Mouse (Mus musculus) heart, postnatal 10 days (tissue): ENCODE measurements at regions not wholly inside any gene's neighbourhood (a gene's known extent, or its start where the extent isn't known, plus 50 kb on each side); places are given as distances from the start of the nearest gene placed in this dataset.

ENCODE experiments used
- DNase-seq, 2 experiments: peaks; one replicate each; pipeline ENCODE4 v3.0.0; 2021
- intact Hi-C: fragments of 180-260 bp; cut with DNase I; formaldehyde crosslinking; loops from one replicate; pipeline ENCODE4 v1.15.1; 2025

DNA sequence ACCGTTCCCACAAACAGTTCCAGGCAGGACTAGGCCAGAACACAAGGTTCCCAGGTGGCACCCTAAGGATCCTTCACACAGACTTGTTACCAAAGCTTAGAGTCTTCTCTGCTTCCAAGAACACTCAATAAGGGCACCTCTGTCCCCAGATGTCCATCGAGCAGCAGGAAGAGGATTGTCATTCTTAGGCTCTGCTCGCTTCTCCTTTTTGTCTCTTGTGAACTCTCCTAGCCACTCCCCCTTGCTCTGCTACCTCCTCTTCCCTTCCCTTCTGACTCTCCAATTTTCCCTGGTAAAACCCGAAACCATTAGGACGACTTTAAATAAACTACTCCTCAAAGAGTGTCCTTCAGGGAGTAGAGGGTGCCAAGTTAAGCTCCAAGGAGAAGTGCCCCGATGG lies 124.4 kb upstream of the Pja1 start:
- intact Hi-C loops, result no loop called here
- DNase-seq, result no peak

DNA sequence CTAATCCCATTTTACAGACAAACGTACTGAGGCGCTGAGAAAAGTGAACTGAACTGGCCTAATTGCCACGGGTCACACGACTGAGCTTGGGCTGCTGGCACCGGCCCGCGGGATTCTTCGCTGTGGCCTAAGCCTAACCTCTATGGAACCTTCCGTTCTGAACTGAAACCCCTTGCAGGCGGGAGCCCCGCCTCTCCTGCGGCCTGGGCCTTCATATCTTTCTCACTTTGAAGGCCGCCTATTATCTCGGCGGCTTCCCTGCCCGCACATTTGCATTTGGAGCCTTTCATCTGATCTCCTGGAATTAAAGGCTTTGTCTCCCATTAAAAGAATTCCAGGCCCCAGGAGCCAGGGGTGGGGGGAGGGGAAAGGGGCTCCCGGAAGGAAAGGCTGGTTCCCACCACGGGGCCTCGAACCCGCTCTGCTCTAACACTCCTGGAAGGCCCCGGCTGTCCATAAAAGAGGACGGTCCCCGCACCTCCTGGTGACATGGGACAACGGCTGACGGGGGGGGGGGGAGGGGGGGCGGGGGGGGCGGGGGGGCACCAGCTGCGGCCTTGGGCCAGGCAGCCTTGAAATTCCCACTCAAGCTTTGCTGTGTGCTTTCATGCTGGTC lies 122.9 kb upstream of the Pja1 start:
- no peak for DNase-seq
- intact Hi-C loops, result no loop called here

DNA sequence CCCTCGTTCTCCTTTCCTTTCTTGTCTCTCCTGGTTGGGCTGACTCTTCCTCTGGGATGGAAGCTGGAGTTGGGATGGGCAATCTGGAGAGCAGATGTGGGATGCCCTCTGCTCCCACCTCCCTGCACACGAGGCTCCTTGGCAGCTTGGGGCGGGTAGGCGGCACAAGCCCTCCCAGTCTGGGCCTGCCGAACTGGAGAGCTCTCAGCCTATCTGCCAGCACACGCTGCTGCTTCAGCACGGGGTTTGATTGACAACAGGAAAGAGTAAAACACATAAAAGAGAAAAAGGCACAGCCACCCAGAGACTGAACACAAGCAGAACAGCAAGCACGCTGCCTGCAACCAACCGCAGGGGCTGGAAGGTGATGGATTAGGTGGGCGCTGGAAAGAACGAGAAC lies 121.9 kb upstream of the Pja1 start:
- no peak for DNase-seq
- intact Hi-C loops, result no loop called here

DNA sequence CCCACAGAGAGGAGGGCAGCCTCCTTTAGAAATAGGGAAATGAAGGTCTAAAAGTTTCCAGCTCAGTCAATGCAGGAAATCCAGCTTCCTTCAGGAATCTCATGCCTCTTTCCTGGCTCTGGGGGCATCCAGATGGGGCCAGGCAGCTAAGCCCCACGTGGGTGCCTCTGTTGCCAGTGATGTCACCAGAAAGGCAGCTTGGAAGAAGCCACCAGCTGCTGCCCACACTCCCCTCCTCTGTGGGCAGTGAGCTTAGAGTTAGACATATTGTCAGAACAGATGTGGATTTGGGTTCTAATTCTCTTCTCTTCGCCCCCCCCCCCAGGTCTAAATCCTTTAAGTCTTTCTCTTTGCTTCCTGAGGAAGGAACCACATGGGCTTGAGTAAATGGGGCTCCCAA lies 116.2 kb upstream of the Pja1 start:
- DNase-seq, result no peak
- intact Hi-C loops, result no loop called here

DNA sequence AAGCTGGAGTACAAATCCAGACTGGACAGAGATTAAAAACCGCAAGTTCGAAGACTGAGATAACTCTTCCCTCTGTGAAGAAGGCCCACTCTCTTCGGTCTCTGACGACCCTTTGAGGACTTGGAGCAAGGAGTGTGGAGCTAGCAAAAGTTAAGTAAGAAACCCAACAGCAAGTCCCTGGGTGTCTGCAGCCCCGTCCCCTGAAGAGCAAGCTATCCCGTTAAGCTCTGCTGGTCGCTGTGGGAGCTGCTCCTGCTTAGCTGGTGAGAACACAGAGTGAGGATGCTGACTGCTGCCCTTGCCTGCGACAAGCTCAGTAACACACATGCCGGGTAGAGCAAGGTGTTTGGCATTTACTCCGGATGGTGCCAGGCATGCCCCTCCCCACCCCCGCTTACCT lies 115.2 kb upstream of the Pja1 start:
- DNase-seq, result no peak
- intact Hi-C loops, result no loop called here

DNA sequence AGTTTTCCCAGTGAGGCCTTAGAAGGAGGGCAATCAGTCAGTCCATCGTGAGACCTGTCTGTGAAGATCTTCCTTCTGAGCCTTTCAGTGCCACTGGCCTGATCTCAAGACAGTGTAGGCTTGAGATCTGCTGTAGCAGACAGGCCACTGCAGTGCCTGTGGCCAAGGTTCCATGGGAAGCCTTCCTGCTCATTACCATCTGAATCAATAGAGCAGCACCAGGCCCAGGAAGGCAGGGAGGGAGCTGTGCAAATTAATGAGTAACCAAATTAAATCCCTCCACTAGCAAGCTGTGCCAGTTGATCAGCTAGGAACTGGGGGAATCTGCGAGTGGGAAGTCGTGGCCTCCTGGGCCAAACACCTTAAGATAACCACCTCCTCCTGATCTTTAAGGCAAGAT lies 114.6 kb upstream of the Pja1 start:
- DNase-seq, result no peak
- intact Hi-C loops, result no loop called here

DNA sequence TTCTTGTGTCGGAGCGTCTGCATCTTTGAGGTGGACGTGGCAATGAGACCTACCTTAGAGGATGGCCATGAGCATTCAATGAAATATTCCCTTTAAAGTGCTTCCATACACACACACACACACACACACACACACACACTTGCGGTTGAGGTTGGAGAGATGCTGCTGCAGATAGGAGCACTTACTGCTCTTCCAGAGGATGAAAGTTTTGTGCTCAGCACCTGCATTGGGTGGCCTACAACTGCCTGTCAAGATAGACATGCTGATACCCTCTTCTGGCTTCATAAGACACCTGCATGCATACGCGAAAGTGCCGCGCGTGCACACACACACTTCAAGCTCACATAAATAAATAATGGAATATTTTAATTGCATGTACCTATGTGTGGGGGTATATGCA lies 111.5 kb upstream of the Pja1 start:
- no peak for DNase-seq
- intact Hi-C loops, result no loop called here

DNA sequence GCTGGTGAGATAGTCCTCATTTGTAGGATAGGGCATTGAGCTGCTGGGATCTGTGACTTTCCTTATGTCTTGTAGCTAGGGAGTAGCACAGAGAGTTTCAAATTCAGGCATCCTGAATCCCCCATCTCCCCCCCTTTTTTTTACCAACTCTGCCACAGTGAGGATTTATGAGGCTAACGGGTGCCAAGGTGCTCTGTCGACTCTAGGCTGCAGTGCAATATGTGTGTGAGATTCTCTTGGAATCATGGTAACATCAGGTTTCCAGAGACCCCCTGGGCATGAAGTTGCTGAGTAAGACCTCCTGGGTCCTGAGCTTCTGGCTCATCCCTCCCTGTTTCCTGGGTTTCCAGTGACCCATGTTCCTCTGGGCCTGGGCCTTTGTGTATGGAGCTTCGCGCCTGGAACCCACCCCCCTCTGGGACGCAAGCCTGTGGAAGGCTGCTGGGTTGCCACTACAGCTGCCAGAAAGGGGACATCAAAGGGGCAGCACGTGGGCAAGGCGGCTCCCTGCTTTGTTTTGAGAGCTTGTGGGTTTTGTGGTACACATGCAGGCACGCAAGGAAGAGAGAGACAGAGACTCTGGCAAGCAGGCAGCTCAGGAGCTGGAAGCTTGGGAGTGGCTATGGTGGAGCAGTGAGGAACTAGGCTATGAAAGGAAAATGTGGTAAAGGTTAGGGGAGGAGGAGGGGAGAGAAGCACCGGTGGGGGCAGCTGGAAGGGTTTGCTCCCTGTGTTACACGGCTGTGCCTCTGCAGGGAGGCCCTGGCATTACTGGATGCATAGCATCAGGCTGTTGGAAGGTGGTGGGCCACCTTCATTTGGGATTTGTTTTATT lies 110.8 kb upstream of the Pja1 start:
- intact Hi-C loops, result no loop called here

DNA sequence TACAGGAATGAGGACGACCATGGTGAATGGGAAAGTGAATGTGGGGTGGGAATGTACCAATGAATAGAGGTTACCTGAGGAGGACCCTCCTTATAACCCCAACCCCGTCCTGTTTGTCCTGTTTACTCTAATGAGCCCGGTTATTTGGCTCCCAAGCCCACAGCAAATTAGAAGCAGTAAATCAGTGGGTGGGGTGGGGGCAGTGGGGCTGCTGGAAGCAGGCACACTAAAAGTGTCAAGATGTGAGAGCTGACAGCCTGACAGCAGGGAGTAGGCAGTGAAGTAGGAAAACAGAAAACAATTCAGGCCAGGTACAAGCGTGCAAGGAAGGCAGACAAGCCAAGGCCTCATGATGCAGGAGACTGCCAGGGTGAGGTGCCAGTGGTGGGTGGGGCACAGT lies 108.1 kb upstream of the Pja1 start:
- intact Hi-C loops, result no loop called here

More for the DNA sequence above, 110.8 kb upstream of the Pja1 start:
- DNase-seq, result no peak

DNA sequence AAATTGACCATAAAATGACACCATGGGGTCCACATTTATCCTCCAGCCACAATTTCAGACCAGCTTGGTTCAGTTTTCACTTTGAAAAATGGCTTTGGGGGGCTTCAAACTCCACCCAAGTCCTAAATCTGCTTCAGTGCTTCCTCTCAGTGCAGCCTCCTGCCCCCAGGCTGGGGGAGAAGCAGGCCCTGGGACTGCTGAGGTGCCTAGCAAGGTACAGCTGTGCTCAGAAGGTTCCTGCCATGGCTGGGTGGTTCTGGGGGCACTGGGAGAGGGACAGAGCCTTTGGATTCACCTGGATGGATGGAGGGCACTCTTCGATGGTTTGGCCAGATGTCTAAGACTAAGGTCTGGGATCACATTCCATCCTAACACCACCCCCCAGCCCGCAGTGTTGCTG lies 107.7 kb upstream of the Pja1 start:
- intact Hi-C loops, result no loop called here

More for the DNA sequence above, 108.1 kb upstream of the Pja1 start:
- DNase-seq, result no peak

DNA sequence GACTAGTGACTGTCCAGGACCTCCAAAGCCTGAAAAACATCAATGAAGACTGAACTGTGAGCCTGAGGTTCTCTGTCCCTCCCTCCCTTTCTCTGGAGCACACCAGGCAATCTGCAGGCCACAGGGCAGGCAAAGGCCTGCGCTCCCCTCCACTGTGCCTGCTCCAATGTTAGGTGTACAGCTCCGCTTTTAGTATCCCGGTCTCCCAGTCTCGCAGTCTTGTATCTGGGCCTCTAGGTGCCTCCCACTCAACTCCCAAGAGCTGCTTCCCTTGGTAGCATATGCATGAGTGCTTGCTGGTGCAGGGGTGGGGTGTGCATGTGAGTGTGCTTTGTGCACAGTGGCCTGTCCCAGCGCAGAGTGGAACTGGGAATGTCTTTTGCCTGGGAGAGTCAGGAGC lies 104.0 kb upstream of the Pja1 start:
- intact Hi-C loops, result loop anchor here (2.0 kb wide), 1 partner anchor 84 kb away; no protein-coding TSS in a partner anchor
- DNase-seq, result no peak

More for the DNA sequence above, 107.7 kb upstream of the Pja1 start:
- DNase-seq, result no peak

DNA sequence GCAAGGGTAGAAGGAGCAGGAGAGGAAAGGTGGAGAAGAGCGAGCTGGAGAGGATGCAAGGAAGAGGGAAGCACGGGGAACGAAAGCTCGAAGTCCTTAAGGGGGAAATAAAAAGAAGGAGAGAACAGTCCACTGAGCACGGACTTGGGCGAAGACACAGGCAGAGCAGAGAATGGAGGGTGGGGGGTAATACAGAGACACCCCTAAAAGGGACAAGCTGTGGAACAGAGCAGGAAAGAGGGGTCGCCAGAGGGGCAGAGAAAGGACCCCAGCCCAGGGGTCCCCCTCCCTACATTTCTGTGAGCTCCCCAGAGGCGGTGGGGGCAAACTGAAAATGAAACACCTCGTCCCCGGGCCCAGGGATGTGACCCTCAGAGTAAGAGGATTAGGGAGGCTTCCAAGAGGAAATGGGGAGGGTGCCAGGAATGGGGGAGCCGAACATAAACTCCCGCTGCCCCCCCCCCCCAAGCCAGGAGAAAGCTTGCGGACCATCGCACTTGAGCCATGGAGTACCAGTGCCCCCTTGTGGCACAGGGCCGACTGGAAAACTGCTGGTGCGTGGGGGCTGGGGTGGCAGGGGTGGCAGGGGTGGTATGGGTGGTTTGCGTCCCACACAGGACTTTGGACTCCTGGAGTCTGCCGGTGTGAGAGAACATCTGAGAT lies 103.5 kb upstream of the Pja1 start:
- DNase-seq, result peak; percentile 42 to 68
- intact Hi-C loops, result loop anchor here (1.0 to 5.0 kb wide), 5 partner anchors 51 to 444 kb away; no protein-coding TSS in a partner anchor

DNA sequence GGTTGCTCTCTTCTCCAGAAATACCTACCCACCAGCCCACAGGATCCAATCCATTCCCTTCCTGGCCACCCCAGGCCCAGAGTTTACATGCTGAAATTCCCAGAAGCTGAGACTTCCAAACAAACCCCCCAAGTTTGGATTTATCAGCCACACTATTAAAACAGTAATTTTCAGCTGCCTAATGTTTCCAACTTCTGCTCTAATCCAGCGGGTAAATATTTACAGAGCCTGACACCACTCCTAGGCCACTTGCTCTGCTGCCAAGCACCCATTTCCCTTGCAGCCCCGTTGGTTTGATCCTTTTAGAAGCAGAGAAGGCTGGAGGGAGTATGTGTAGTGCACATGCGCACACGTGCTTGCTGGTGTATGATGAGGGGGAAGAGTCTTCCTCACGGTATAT lies 99.1 kb upstream of the Pja1 start:
- DNase-seq, result no peak
- intact Hi-C loops, result loop anchor here (5.0 kb wide), 1 partner anchor 213 kb away; no protein-coding TSS in a partner anchor

DNA sequence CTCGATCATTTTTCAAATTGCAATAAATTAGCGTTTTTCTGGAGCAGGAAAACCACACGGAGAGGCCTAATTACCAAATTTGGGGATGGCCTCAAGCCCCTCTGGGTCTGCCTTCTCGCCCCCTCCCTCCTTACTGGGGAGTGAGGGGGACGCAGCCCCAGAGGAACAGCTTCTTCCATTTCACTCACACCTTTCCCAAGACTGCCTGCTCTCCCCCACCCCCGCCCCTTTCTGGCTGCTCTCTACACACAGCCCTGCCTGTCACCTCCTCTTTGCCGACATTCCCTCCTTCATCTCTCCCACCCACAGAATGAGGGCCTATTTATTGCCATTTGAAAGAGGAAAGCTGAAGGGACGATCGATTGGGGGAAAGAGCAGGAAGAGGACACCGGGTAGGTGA lies 97.2 kb upstream of the Pja1 start:
- intact Hi-C loops, result no loop called here

DNA sequence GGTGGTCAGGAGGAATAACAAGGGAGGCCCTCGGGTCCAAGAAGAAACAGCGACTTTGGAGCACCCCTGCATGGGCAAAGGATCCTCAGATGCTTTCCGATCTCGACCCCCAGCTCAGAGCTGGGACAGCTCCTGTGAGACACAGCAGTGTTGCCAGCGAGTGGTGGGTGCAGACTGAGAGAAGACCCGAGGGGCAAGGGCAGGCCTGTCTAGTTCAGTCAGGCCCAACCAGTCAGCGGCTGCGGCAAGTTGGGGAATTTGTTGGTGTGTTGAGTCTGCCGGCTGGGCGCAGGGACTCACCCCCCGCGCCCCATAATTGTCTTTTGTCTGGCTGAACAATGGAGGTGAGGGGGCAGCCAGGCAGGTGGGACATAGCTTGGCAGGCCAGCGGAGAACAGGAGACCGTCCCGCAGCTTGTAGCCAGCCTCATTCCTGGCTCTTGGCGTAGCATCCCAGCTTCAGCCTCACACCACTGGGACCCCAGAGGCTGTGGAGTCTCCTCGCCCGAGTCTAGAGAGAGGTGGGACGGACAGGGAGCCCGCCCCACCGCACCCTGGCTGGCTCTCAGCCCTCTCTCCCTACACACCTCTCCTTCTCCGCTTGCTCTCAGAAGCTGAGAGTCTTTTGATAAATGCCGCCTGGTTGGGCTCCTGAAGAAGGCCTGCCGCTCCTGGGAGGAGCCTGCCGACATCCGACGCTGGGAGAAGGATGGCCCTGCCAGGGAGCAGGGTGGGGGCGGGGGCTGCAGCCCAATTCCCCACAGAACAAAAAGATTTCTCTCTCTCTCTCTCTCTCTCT lies 96.5 kb upstream of the Pja1 start:
- intact Hi-C loops, result no loop called here
- peak; percentile 21 to 23 for DNase-seq

More for the DNA sequence above, 97.2 kb upstream of the Pja1 start:
- no peak for DNase-seq

DNA sequence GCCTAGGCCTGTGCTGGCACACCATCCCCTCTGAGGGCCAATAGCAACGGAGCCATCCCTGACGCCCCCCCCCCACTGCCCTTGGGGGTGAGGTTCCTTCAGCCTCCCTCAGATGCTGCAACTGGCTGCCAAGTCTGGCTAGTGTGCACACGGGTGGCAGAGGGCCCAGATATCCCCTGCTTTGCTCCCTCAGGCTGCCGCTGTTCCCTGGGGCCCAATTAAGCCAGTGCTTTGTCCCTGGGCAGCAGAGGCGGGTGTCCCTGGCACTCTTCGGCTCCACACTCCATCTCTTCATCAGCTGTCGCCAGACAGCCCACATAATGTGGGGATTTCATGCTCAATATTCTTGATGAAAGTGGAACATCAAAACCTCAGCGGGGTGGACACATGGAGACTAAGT lies 90.9 kb upstream of the Pja1 start:
- no peak for DNase-seq
- intact Hi-C loops, result no loop called here

DNA sequence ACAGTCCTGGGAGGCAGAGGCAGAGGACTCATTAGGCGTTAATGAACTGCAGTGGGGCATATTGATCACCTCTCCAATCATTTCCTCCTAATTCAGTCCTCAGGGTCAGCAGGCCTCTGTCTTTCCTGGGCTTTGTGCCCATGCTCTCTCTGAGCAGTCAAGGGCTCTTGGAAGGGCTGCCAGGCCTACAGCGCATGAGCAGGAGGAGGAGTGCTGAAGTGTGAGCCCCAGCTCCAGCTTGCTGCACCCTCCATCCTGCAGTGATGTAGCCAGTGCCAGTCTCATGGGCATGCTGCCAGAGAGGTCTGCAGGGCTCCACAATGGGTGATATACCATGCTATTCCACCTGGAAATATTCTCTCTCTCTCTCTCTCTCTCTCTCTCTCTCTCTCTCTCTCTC lies 89.6 kb upstream of the Pja1 start:
- peak; percentile 48 to 57 for DNase-seq
- intact Hi-C loops, result no loop called here

DNA sequence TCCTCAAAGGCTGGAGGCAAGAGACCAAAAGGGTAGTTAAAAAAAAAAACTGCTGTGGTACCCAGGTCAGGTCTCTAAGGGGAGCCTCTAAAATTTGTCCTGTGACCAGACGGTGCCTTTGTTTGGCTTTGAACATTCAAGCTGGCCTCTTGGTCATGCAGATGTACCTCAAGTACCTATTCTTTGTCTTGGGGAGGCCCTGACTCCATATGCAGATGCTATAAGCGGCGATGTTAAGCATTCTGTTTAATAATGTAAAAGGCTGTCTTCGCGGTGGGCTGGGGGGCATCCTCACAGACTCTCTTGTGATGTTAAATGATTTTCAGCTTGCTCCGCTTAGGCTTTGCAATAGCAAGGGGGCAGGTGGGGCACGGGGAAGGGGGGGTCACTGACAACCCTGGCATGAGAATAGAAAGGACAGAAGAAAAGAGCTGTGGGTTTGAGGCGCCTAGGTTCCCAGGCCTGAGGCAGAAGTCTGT lies 85.8 kb upstream of the Pja1 start:
- no peak for DNase-seq
- intact Hi-C loops, result no loop called here

DNA sequence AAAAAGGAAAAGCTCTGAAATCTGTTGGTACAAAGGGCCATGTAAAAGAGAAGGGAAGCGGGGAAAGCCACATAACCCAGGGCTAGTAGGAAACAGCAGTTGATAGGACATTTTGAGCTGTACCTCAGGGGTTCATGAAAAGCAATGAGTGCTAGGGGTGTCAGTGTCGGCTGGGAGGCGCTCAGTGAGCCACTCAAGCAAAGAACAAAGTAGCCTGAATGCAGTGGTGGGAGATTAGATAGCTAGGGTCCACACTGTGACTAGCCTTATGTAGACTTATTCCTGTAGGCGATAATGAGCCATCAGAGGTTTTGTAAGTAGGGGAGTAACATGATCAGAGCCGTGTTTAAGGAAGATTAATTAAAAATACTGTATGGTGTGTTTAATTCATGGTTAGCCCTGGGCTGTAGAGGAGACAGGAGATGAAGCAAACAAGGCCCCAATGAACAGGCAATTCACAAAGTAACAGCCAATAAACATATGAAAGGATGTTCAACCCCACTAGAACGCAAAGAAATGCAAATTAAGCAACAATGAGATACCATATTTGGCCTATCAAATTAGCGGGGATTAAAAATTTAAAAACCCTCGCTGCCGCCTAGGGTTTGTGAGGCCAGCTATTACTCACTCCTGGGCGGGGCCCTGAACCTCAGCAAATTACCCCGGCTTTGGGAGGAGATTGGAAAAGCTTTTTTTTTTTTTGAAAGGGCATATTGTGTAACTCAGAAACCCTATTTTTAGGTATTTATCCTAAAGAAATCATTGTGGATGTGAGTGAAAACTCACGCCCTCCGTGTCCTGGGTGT lies 85.1 kb upstream of the Pja1 start:
- intact Hi-C loops, result no loop called here
- DNase-seq, result no peak

DNA sequence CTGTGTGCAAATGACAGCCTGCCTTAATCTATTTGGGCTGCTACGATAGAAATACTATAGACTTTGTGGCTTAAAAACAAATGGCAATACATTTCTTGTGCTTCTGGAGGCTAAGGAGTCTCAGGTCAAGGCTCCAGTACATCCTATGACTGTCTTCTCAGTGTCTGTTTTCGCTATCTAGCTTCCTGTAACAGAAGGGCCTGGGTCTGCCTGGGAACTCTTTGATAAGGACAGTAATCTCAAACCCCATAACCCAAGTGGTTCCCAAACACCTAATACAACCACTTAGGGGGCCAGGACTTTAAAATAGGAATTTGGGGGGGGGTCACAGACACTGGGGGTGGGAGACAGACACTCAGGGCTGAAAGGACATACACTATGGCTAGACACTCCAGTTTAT lies 81.7 kb upstream of the Pja1 start:
- intact Hi-C loops, result no loop called here
- DNase-seq, result no peak
